Mouse (Mus musculus) heart, adult 8-10 months (tissue): ENCODE data around the gene Iffo1. TPM values are rescaled to one million over a fixed set of nuclear protein-coding genes. Genes with fewer than 3 reads are reported as not detected.

Source experiments
- DNase-seq: peaks from one replicate; pipeline ENCODE4 v3.0.0; 2022; ENCODE audit warnings: low spot score
- microRNA-seq: library from miRNA; unstranded; fragments of <30 nt; microRNA quantifications from one replicate; pipeline ENCODE4 v1.2.0, GENCODE M21; 2022
- total RNA-seq, 4 experiments: library from RNA; stranded (reverse); gene quantifications; 2 replicates each; pipeline ENCODE4 v1.2.4; 2022

Iffo1 gene
- total RNA-seq, 4 experiments from 2014 or later = 5.2 to 11.9 (median 9.4) TPM

DNA sequence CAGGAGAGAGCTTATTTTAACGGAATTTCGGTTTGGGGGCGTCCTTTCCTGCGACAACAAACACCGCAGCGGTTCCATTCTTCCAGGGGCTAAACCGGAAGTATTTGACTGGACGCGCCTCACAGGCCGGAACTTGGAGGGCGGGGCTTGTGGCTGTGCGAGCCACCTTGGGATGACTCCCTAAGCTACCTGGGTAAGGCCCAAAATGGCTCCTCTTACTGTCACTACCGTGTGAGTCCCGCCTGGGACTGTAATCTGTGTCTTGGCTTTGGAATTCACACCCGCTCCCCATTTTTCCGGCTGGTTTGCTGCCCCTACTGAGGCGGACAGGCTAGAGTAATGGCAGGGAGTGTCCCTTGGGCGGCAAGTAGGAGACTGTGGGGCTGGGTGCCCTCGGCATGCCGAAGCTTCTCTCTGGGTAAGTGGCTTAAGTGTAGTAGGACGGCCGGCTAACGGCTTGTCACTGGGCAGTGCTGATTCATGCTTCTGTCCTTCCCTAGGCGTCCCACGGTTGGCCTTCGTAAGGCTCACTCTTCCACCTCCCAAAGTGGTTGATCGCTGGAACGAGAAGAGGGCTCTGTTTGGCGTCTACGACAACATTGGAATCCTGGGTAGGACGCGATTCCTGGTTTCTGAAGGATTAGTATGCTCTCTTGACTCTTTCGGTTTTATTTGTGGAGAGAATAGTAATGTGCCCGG is 47.1 kb downstream of the Iffo1 start:
- DNase-seq = peak; percentile 89

DNA sequence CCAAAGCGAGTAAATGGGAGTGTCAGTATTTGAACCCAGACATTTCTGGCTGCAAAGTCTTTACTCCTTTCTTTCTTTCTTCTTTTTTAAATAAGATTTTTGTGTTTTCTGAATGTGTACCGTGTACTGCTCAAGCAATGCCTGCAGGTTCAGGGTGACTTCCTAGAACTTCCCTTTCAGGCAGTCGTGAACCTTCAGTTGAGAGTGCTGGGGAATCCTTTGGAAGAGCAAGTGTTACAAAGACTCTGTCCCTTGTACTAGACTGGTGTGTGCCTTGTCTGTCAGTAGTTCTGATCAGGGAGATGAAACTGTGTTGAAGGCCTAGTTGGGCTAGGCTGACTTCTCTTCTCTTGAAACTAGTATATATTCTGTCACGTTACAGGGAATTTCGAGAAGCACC is 47.8 kb downstream of the Iffo1 start:
- DNase-seq = no peak

DNA sequence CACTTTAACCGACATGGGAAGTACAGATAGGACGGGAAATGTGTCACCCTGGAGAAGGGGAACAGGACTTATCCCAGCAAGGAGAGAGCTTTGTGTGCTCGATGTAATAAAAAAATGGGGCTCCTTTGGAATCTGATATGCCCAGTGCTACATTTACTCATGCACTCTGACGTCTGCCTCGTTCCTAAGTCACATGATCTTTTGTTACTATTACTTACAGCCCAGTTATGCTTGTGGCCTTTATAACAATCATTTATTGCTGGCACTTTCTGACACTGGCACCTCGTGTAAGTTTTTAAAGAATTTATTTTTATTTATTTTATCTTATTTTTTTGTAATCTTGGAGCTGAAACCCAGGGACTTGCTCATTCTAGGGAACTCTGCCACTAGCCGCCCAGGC is 48.3 kb downstream of the Iffo1 start:
- no peak for DNase-seq

DNA sequence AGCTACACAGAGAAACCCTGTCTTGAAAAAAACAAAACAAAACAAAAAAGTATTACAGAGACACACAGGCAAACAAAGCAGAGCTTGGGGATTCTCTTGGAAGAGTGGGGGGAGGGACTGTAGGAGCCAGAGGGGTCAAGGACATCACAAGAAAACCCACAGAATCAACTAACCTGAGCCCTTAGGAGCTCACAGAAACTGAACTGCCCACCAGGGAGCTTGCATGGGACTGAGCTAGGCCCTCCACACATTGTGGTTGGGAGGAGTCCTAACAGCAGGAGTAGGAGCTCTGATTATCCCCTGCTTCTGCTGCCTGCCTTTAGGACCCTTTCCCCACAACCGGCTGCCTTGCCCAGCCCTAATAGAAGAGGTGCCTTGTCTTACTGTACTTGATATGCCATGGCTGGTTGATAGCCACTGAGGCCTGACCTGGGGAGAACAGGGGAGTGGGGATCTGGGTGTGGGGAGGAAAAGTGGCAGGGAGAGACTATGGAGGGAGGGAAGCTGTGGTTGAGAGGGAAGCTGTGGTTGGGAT is 50.6 kb downstream of the Iffo1 start:
- DNase-seq = no peak

DNA sequence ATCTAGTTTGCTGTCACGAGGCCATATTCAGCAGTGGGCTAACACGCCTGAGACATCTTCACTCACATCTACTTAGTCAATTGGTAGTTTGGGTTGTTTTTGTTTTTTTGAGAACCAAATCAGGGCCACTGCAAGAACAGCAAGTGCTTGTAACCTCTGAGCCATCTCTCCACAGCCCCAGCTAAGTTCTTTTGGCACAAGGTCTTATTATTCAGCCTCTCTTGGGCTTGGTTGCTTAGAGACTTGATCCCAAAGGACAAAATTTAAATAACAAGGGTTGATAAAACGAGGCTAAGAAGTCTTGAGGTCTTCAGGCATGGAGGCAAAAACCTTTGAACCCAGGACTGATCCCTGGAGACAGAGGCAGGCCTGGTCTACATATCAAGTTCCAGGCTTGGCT is 51.3 kb downstream of the Iffo1 start:
- DNase-seq = peak; percentile 26

DNA sequence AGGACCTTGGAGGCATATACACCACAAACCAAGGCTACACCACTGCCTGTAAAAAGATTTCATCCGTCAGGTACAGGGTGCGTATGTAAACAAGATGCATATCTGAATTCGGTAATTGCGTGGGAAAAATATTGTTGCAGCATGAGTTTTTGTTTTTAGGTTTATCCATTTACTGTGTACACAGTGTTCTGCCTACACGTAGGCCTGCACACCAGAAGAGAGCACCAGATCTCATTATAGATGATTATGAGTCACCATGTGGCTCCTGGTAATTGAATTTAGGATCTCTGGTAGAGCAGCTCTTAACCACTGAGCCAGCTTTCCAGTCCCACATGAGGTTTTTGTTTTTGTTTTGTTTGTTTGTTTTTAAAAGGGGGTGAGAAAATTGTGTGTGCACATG is 52.1 kb downstream of the Iffo1 start:
- DNase-seq = no peak

DNA sequence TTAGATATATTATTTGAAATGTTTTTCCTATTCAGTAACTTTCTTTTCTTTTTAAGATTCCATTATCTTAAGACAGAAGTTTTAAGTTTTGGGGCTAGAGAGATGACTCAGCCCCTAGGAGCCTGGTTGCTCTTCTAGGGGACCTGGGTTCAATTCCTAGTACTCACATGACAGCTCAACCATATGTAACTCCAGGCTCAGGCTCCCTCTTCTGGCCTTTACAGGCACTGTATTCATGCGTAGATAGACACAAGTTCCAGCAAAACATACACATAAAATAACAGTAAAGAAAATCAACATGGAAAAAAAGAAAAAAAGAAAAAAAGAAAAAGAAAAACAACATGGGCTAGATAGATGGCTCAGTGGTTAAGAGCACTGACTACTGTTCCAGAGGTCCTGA is 65.4 kb downstream of the Iffo1 start:
- DNase-seq = no peak

Small RNA genes lying within 50 kb of the gene (microRNA-seq; reads per million reads assigned to microRNA genes)
- gene Mir3098 (3.4 reads per million, percentile 6 among the genes with 10 or more reads in this experiment), gene Mir7045 (not detected)

Other genes starting within 250 kb of the Iffo1 start
- under 1 TPM in 2 of 4 experiments, not detected in 2; 0.24 to 0.75 TPM for gene Lag3, start 233.5 kb upstream of the Iffo1 start, total RNA-seq
- 100 to 1,000 TPM; 116 to 160 (median 152) TPM for gene Ptms, start 225.1 kb upstream of the Iffo1 start, total RNA-seq
- 100 to 1,000 TPM; 177 to 202 (median 195) TPM for gene Mlf2, start 213.9 kb upstream of the Iffo1 start, total RNA-seq
- gene Cops7a, start 179.7 kb upstream of the Iffo1 start, total RNA-seq = 100 to 1,000 TPM in 2 of 4 experiments, 10 to 100 TPM in 2; 98.1 to 109 (median 103) TPM
- 1 to 10 TPM in 1 of 4 experiments, under 1 TPM in 3; 0.31 to 2.7 (median 0.41) TPM for gene Pianp, start 148.5 kb upstream of the Iffo1 start, total RNA-seq
- gene Zfp384, start 136.1 kb upstream of the Iffo1 start, total RNA-seq = 10 to 100 TPM; 21.0 to 24.4 (median 23.6) TPM
- gene Ing4, start 105.5 kb upstream of the Iffo1 start, total RNA-seq = 10 to 100 TPM; 24.7 to 27.7 (median 25.1) TPM
- 1 to 10 TPM; 1.5 to 2.6 (median 2.2) TPM for gene Acrbp, start 95.6 kb upstream of the Iffo1 start, total RNA-seq
- gene Lpar5, start 77.3 kb upstream of the Iffo1 start, total RNA-seq = 1 to 10 TPM in 1 of 4 experiments, not detected in 3; 1.6 TPM
- 100 to 1,000 TPM; 100 to 126 (median 113) TPM for gene Chd4, start 49.3 kb upstream of the Iffo1 start, total RNA-seq
- 10 to 100 TPM; 16.5 to 21.5 (median 20.3) TPM for gene Nop2, start 13.3 kb upstream of the Iffo1 start, total RNA-seq
- gene Gapdh, start 21.2 kb downstream of the Iffo1 start, total RNA-seq = 1,000 to 10,000 TPM; 4,410 to 5,784 (median 5,238) TPM
- 10 to 100 TPM; 14.3 to 18.7 (median 15.6) TPM for gene Ncapd2, start 46.5 kb downstream of the Iffo1 start, total RNA-seq
- 100 to 1,000 TPM; 313 to 324 (median 318) TPM for gene Mrpl51, start 46.6 kb downstream of the Iffo1 start, total RNA-seq
- gene Vamp1, start 70.3 kb downstream of the Iffo1 start, total RNA-seq = 1 to 10 TPM; 5.2 to 7.7 (median 6.5) TPM
- 1 to 10 TPM; 4.8 to 5.8 (median 5.4) TPM for gene Tapbpl, start 86.6 kb downstream of the Iffo1 start, total RNA-seq
- under 1 TPM in 3 of 4 experiments, not detected in 1; 0.22 to 0.84 (median 0.43) TPM for gene Cd27, start 91.8 kb downstream of the Iffo1 start, total RNA-seq
- not detected for gene Tuba3a, start 140.8 kb downstream of the Iffo1 start, total RNA-seq
- 10 to 100 TPM; 24.4 to 26.2 (median 25.5) TPM for gene Ltbr, start 168.6 kb downstream of the Iffo1 start, total RNA-seq
- gene Scnn1a, start 175.4 kb downstream of the Iffo1 start, total RNA-seq = under 1 TPM; 0.46 to 0.80 (median 0.58) TPM
- gene Tnfrsf1a, start 204.1 kb downstream of the Iffo1 start, total RNA-seq = 10 to 100 TPM; 50.4 to 54.8 (median 52.8) TPM
- gene Plekhg6, start 235.6 kb downstream of the Iffo1 start, total RNA-seq = under 1 TPM in 2 of 4 experiments, not detected in 2; 0.06 to 0.09 TPM